In the genomic region with DNA sequence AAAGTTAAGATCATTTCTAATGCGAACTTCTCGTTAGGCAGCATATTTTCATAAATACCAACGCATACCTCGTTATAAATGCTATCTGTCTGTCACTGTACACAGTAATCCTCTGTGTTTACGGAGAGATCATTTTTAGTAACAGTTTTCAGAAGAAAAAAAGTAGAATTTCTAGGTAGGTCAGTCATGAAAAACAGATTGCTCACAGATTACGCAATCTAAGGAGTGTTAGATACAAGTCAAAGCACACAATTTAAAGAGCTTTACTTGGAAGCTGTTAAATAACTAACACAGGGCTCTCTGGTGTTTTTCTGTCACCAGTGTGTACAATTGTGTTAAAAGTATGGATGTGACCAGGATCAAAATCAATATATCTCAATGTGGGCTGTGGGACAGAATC, we compare ENCODE assay signal across 17 mouse cellular contexts.
"Had no signal": no experiment of that assay in that cellular context is flagged by ENCODE, and none has a peak within 500 bp of the region (broad histone marks: within the 10 kb centered on the region; RNA-seq: fewer than 3 reads in every experiment).

No protein-coding gene starts in this region.

- H3K4me3 ChIP-seq: liver, embryonic 15.5 days; lung, embryonic 15.5 days; megakaryocyte, embryonic 14.5 days; midbrain, embryonic 13.5 days; midbrain, embryonic 15.5 days; neural tube, embryonic 12.5 days; stomach, embryonic 15.5 days had no signal

- H3K4me1 ChIP-seq: liver, embryonic 15.5 days; lung, embryonic 15.5 days; megakaryocyte, embryonic 14.5 days; midbrain, embryonic 13.5 days; midbrain, embryonic 15.5 days; neural tube, embryonic 12.5 days; stomach, embryonic 15.5 days had no signal

- H3K27ac ChIP-seq: liver, embryonic 15.5 days; lung, embryonic 15.5 days; macrophage; midbrain, embryonic 13.5 days; midbrain, embryonic 15.5 days; neural tube, embryonic 12.5 days; stomach, embryonic 15.5 days had no signal

- H3K9me3 ChIP-seq: liver, embryonic 15.5 days; lung, embryonic 15.5 days; midbrain, embryonic 13.5 days; midbrain, embryonic 15.5 days; neural tube, embryonic 12.5 days; stomach, embryonic 15.5 days had no signal

- H3K4me2 ChIP-seq: liver, embryonic 15.5 days; lung, embryonic 15.5 days; midbrain, embryonic 11.5 days; midbrain, embryonic 13.5 days; midbrain, embryonic 15.5 days; neural tube, embryonic 12.5 days; stomach, embryonic 15.5 days had no signal

- ATAC-seq: liver, postnatal 0 days; midbrain, embryonic 13.5 days; midbrain, embryonic 15.5 days had no signal

- DNase-seq: liver, postnatal 0 days; lung, adult 2 months; lung, postnatal 10 days; lung, postnatal 36 days; right cerebral cortex, postnatal 14 days; thymus, adult 18-20 months; thymus, postnatal 14 days; thymus, postnatal 36 days had no signal

- H3K27me3 ChIP-seq: liver, embryonic 15.5 days; lung, embryonic 15.5 days; megakaryocyte, embryonic 14.5 days; midbrain, embryonic 13.5 days; midbrain, embryonic 15.5 days; neural tube, embryonic 12.5 days; stomach, embryonic 15.5 days had no signal

- H3K9ac ChIP-seq: liver, embryonic 15.5 days; liver, postnatal 0 days; lung, embryonic 15.5 days; midbrain, embryonic 13.5 days; midbrain, embryonic 15.5 days; neural tube, embryonic 12.5 days; stomach, embryonic 15.5 days had no signal

- H3K36me3 ChIP-seq: midbrain, embryonic 15.5 days; stomach, embryonic 15.5 days had no signal
